9 mouse cellular contexts compared by ENCODE assay signal in genomic region chr6:120001718-120002117, GRCm38 (mm10). TPM values are rescaled to one million over a fixed set of nuclear protein-coding genes. Genes with fewer than 3 reads are reported as not detected.
DNase-seq lines count a peak whose midpoint lies in the region.
"Had no signal": no experiment of that assay in that cellular context is flagged by ENCODE, and none has a peak within 500 bp of the region (broad histone marks: within the 10 kb centered on the region; RNA-seq: fewer than 3 reads in every experiment).

No protein-coding gene starts in this region.

- H3K27ac ChIP-seq in heart, embryonic 10.5 days = no peak overlapping the region
- H3K27ac ChIP-seq: embryonic facial prominence, embryonic 12.5 days had no signal

- no peaks in the 10 kb centered on the region for H3K27me3 ChIP-seq in heart, embryonic 10.5 days (ENCODE audit: insufficient read depth, poor library complexity, severe bottlenecking)
- H3K27me3 ChIP-seq: embryonic facial prominence, embryonic 12.5 days had no signal

- H3K4me3 ChIP-seq in heart, embryonic 10.5 days = no peak overlapping the region
- H3K4me3 ChIP-seq: embryonic facial prominence, embryonic 12.5 days had no signal

- H3K36me3 ChIP-seq in heart, embryonic 10.5 days = peaks cover 24% of the 10 kb centered on the region

- H3K4me1 ChIP-seq in heart, embryonic 10.5 days = no peaks in the 10 kb centered on the region

- no peaks in the 10 kb centered on the region for H3K9me3 ChIP-seq in heart, embryonic 10.5 days
- H3K9me3 ChIP-seq: embryonic facial prominence, embryonic 12.5 days had no signal

- peak; percentile 72 for DNase-seq in heart, adult 8-10 months (ENCODE audit: low spot score)
- no peak for DNase-seq in heart, embryonic 10.5 days (ENCODE audit: low spot score)
- peak; percentile 4 for DNase-seq in ovary, postnatal 14 days (ENCODE audit: low spot score)
- DNase-seq in ovary, postnatal 10 days (ENCODE audit: low spot score) = no peak
- peak; percentile 77 for DNase-seq in embryo, embryonic 10.5 days (ENCODE audit: low spot score)
- DNase-seq in retina, adult 2 months (ENCODE audit: low read depth, low spot score) = peak; percentile 40
- DNase-seq in adrenal gland, postnatal 25 days = no peak
- DNase-seq in left cerebral cortex, adult 9 months (ENCODE audit: low spot score in 2 of 2) = no peak

RNA-seq across cellular contexts. Expression of gene Wnk1, which starts 36.8 kb away (rescaled TPM):
- total RNA-seq in heart, adult 8-10 months (2022) = 100 to 1,000 TPM; 363 to 494 (median 444) TPM
- polyA plus RNA-seq in heart, embryonic 10.5 days (2016; fragmentation: Nextera tagmentation; extraction: Ambion mirVana) = 68.6 and 71.9 TPM in 2 replicates
- total RNA-seq in adrenal gland, postnatal 25 days (2021) = 201 and 279 TPM in 2 replicates

Comparison
In these comparisons a context has a peak if more than half of its experiments do, and no peak if none do; other contexts are left out.
1. DNase-seq: peak in heart, adult 8-10 months (single experiment), ovary, postnatal 14 days (single experiment), embryo, embryonic 10.5 days (single experiment) and retina, adult 2 months (single experiment); none in heart, embryonic 10.5 days (single experiment), ovary, postnatal 10 days (single experiment), adrenal gland, postnatal 25 days (single experiment) and left cerebral cortex, adult 9 months (0 of 2).